Mouse (Mus musculus) megakaryocyte, embryonic 14.5 days (primary cell): ENCODE measurements around the gene Lyrm4.

Source experiments
- FLI1 ChIP-seq: IDR thresholded peaks from 2 replicates; pipeline ENCODE4 v1.6.1; 2012; ENCODE audit warnings: low read length, inconsistent platforms, mixed read lengths
- GATA1 ChIP-seq: IDR thresholded peaks from 3 replicates; pipeline ENCODE4 v1.6.1; 2012; ENCODE audit warnings: mixed read lengths, low read length, inconsistent platforms, borderline replicate concordance

DNA sequence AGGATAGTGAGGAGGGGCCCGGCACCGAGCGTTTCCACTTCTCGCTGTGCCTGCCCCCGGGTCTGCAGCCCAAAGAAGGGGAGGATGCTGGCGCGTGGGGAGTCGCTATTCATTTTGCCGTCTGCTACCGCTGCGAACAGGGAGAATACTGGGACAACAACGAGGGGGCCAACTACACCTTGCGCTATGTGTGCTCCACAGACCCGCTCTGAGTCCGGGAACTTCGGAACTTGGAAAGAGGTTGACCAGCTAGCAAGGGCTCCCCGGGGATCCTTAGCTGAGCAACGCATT, 147.9 kb downstream of the Lyrm4 start:
- TF ChIP-seq GATA1 = no peak
- TF ChIP-seq FLI1 = no peak
